Comparison of ENCODE assay signal across 12 mouse cellular contexts in the genomic region with DNA sequence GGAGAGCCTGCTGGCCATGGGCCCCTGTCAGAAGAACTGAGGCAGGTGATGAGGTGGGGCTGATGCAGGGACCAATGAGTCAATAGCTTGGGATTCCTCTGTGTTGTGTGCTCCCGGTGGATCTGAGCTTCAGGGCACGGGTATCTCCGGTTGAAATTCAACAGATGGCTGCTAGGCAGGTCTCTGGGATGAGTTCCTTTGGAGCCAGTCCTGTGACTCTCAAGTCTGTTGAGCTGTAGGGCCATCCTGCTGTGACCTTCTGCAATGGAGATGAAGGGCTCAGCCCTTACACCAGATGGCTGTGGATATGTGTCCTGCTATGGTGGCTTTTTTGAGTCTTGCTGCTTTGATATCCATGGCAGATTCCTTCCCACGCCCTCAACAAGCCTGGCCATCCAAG. TPM values are rescaled to one million over a fixed set of nuclear protein-coding genes. Genes with fewer than 3 reads are reported as not detected.
A peak's percentile ranks its signal among the peaks of the same experiment; 100 is the strongest.
DNase-seq lines count a peak whose midpoint lies in the region; ATAC-seq lines count a peak whose summit lies in the region.
"Had no signal": no experiment of that assay in that cellular context is flagged by ENCODE, and none has a peak within 500 bp of the region (broad histone marks: within the 10 kb centered on the region; RNA-seq: fewer than 3 reads in every experiment).

No protein-coding gene starts in this region.

- peaks cover 44% of the 10 kb centered on the region for H3K27me3 ChIP-seq in hindbrain, embryonic 10.5 days (ENCODE audit: insufficient read depth, poor library complexity, severe bottlenecking)
- no peaks in the 10 kb centered on the region for H3K27me3 ChIP-seq in midbrain, embryonic 16.5 days (ENCODE audit: control insufficient read depth, insufficient read depth, low read depth, low read length)

- peak overlapping the region; percentile 88 for H3K9ac ChIP-seq in midbrain, embryonic 16.5 days (ENCODE audit: low read depth, low read length)
- H3K9ac ChIP-seq: limb, embryonic 15.5 days had no signal

- WGBS in hindbrain, embryonic 10.5 days = 41% methylated on average over 4 of the region's 4 CpGs
- WGBS in midbrain, embryonic 16.5 days = 33% methylated on average over 4 of the region's 4 CpGs

- H3K4me1 ChIP-seq in hindbrain, embryonic 10.5 days (replicated peaks) = peaks cover 77% of the 10 kb centered on the region
- H3K4me1 ChIP-seq in midbrain, embryonic 16.5 days (ENCODE audit: control insufficient read depth, insufficient read depth, low read length) = peaks cover 51% of the 10 kb centered on the region

- H3K36me3 ChIP-seq in hindbrain, embryonic 10.5 days = peaks cover 5% of the 10 kb centered on the region; the same call in 1 of the 2 replicates
- H3K36me3 ChIP-seq in midbrain, embryonic 16.5 days (ENCODE audit: control insufficient read depth, insufficient read depth, low read length) = no peaks in the 10 kb centered on the region
- H3K36me3 ChIP-seq: limb, embryonic 15.5 days had no signal

- ATAC-seq in midbrain, embryonic 16.5 days = no peak

- DNase-seq in brain, adult 2 months (ENCODE audit: low read depth, low spot score) = peak; percentile 97
- peak; percentile 64 to 75 for DNase-seq in cerebellum, postnatal 14 days
- DNase-seq in hindbrain, embryonic 10.5 days (ENCODE audit: low spot score) = no peak
- DNase-seq in layer of hippocampus, postnatal 36 days = no peak
- no peak for DNase-seq in kidney, postnatal 25 days
- no peak for DNase-seq in right cerebral cortex, postnatal 36 days (ENCODE audit: low spot score in 2 of 2)
- DNase-seq: kidney, postnatal 10 days; lung, postnatal 4 days; thymus, postnatal 36 days had no signal

- H3K4me3 ChIP-seq in hindbrain, embryonic 10.5 days = peak overlapping the region; percentile 80
- H3K4me3 ChIP-seq in midbrain, embryonic 16.5 days (ENCODE audit: low read depth, low read length) = peak overlapping the region; percentile 61
- H3K4me3 ChIP-seq: erythroblast, embryonic 14.5 days; limb, embryonic 15.5 days had no signal

- H3K27ac ChIP-seq in hindbrain, embryonic 10.5 days = peak overlapping the region; percentile 94
- H3K27ac ChIP-seq in midbrain, embryonic 16.5 days (ENCODE audit: low read length) = peak overlapping the region; percentile 93
- H3K27ac ChIP-seq: limb, embryonic 15.5 days had no signal

- H3K4me2 ChIP-seq in midbrain, embryonic 16.5 days (ENCODE audit: low read length) = peak overlapping the region; percentile 88
- H3K4me2 ChIP-seq: limb, embryonic 15.5 days had no signal

- no peaks in the 10 kb centered on the region for H3K9me3 ChIP-seq in hindbrain, embryonic 10.5 days
- no peaks in the 10 kb centered on the region for H3K9me3 ChIP-seq in midbrain, embryonic 16.5 days (replicated peaks; ENCODE audit: control insufficient read depth, low read length, poor library complexity, severe bottlenecking)
- H3K9me3 ChIP-seq: limb, embryonic 15.5 days had no signal

RNA-seq across cellular contexts. Expression of a gene that starts 5.7 kb away (rescaled TPM):
- 178 and 407 TPM in 2 replicates for polyA plus RNA-seq in hindbrain, embryonic 10.5 days (2016; fragmentation: Nextera tagmentation; extraction: Ambion mirVana)
- polyA plus RNA-seq in midbrain, embryonic 16.5 days (2015; fragmentation: Nextera tagmentation; extraction: Ambion mirVana) = 977 and 1,010 TPM in 2 replicates
- 100 to 1,000 TPM; 239 to 241 TPM for total RNA-seq in layer of hippocampus, postnatal 36 days (2021)
- polyA plus RNA-seq: erythroblast, embryonic 14.5 days had no signal

Comparison
In these comparisons a context has a peak if more than half of its experiments do, and no peak if none do; other contexts are left out.
1. DNase-seq: peak in brain, adult 2 months (single experiment) and cerebellum, postnatal 14 days (2 of 2); none in hindbrain, embryonic 10.5 days (single experiment), layer of hippocampus, postnatal 36 days (0 of 2), kidney, postnatal 25 days (0 of 2) and right cerebral cortex, postnatal 36 days (0 of 2).